Mouse (Mus musculus) mesoderm, embryonic 11.5 days (tissue): Measurements from ENCODE around the gene Slc25a40.

Experiments
- DNase-seq: peaks from one replicate; pipeline ENCODE4 v3.0.0-alpha.2; 2012; ENCODE audit warnings: low read depth, low spot score

Gene Slc25a40

DNA sequence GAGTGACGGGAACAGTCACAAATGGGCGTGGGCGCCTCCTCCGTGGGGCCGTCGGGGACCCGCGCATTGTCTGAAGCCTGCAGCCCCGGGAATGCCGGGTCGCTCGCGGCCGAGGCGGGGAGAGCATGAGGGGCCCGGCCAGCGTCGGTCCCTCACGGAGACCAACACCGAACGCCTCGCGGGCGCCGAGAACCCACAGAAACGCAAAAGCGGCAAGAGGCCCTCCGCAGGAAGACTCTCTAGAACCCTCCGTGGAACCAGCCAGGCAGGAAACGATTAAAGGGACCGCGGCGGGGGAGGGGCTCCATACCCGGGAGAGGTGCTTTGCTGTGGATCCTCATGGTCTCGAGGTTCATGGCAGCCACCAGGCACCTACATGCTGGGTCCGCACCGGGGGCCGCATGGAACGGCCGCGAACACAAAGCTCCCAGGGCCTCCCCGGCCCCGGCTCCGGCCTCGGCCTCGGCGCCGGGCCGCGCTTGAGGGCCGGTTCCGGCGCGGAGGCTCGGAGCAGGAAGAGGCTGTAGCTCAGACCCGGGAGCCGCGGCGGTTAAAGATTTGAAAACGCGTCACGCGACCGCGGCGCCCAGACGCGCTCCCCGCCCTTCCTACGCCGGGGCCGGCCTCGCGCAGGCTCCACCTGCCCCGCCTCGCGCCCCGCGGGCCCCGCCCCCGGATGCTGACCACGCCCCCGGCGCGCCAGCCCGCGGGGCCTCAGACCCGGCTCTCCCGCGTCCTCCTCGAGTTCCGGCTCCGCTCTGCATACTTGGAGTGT is at the start of gene Slc25a40, which contains the start of gene Dbf4:
Gene Slc25a40 (plus strand): TSS at position 694 of the 775 bp plus-strand sequence.
Gene Dbf4 (minus strand): TSS at position 560 of the 775 bp plus-strand sequence.
- peak; percentile 94 for DNase-seq

DNA sequence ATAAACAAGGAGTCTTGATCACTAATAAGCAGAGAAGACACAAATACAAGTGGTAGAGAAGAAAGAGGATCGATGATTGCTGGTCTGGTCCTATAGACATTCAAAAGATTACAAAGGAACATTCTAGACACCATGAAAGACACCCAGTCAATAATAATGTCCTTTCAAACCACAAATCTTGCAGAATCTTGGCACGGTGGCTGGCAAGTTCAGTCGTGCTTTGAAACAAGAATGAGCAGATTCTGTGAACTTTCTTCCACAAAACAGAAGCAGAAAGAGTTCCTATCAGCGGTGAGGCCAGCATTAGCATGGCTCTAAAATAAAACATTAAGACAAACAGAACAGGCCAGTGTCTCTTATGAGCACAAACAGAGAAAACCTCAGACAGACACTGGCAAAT is 49.2 kb upstream of the Slc25a40 start:
- DNase-seq: no peak

DNA sequence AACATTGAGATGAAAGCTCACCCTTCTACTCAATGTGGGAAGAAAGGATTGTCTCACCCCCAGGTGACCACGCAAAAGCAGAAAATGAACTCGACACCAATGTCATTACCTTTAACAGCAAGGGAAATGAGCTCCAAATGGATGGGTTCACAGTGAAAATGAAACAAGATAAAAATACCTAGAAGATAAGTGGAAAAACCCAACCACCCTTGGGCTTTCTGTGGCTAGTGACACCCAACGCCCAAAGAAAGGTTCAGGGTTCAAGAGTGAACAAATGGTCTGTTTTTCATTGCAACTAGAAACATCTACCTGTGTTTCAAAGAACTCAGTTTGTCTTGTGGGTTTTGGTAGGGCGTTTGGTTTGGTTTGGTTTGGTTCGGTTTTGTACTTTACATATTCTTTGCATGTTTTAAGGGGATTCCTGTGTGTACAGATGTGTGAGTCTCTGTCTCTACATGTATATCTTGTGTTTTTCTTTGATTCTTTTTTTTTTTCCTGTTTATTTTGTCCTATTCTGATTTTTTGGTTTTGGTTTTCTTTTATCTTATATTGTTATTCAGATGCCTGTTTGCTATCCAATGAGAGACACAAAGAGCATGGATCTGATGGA is 48.2 kb upstream of the Slc25a40 start:
- DNase-seq: no peak

DNA sequence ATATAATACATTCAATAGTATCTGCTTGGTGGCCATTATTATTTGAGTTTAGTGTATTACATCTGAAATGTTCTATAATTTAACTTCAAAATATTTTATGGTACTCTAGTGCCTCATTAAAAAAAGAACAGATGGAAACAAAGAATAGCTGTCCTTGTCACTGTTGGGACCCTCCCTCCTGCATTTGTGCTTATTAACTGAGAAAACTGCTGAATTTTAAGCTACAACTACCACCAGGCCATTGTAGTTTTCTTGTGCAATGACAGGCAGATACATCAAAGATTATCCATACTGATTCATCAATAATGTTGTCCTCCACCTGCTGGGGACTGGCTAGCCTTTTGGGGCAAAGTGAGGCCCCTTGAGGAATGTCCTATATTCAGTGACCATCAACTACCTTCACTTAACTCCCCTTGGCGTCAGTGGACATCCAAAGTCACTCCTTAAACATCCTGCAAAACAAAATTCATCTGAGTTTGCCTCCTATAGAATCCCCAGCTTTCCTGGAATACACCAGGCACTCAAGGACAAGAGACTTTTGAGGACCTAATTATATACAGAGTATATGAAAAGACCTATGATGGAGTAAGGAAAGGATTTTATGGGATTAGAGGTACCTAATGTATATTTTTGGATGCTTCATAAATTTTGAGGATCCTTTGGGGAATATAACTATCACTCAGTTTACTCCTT is 28.6 kb upstream of the Slc25a40 start:
- no peak for DNase-seq

DNA sequence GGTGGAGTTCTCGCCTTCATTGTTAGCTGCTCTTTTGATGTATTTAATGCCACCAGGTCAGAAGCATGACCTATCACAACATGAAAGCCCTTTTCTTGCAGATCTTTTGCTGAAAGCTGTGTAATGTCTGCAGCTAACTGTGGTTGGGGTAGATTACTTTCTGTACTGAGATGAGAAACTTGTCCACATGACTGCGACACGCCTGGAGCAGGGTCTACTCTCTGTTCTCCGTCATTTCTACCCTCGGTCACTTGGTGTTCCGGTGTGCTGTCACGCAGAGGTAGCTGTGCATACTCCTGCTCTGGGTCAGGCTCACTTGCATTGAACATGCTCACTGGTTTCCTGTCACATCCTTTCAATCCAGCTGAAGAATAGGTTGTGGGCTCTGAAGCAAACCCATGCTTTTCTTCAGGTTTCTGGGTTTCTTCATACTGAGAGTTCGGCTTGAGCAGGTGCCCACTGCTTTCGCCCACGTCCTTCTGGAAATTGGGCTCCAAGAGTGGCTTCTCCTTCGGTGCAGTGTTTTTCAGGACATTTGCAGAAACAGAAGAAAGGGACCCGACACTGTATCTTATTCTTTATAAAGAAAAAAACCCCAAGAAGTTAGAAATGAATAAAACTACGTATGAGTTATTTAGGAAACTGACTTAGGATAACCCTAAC is 24.9 kb upstream of the Slc25a40 start:
- no peak for DNase-seq

DNA sequence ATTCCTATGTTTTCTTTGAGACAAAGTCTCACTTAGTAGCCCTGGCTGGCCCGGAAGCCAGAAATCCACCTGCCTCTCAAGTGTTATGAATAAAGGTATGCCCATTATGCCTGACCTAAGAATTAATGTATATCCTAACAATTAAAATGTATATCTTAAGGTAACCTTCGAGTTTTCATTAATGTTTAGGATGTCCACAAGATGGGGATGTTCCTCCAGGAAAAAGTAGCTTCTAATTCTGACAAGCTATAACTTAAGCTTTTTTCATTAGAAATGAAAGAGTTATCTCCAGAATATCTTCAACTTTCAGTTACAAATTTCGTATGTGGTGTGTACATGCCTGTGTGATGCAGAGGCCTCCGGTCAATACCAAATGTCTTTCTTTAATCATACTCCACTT is 13.9 kb upstream of the Slc25a40 start:
- no peak for DNase-seq

DNA sequence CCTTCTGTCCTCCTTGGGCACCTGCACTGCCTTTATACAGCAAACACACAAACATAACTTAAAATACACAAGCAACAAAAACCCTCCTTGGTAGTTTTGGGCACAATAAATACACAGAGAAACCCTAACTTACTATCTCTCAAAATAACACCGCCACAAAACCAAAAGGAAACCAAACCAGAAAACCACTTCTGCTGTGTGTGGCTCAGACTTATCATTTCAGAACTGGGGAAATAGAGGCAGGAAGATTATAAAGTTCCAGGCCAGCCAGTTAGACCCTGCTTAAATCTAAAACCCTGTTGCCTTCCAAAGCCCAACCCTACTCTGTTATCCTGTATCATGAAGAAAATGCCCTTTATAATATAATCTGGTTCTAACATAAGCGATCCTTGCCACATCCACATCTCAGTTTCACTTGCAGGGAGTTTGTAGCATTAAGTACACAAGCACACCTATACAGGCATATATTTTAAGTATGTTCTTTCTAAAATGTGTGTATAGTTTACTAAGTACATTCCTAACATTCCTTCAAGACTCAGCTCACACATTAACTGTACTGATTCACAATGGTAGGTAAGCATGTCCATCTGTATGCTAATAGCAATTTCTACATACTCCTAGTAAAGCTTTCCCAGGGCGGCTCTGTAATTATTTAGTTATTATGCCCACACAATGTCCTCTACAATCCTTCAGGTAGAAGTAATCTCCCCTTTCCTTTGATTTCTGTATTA is 5.8 kb upstream of the Slc25a40 start:
- DNase-seq: no peak

DNA sequence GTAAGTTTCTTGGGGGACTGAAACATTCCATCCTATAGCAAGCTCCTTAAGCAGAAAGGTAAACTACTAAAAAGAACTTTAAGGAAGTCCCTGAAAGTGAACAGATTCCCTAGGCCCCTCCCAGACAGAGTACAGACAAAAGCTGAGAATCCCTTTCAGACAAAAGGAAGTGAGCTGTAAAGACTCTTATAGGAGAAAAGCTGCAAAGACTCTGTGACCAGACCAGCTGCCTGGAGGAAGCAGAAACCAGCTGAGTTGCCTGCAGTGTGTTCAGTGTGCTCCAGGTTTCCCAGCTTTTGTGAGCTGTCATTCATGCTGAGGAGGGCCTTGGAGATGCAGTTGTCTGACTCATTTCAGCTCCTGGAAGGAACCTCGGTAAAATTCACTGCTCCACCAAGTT is 5.2 kb upstream of the Slc25a40 start:
- DNase-seq: no peak

DNA sequence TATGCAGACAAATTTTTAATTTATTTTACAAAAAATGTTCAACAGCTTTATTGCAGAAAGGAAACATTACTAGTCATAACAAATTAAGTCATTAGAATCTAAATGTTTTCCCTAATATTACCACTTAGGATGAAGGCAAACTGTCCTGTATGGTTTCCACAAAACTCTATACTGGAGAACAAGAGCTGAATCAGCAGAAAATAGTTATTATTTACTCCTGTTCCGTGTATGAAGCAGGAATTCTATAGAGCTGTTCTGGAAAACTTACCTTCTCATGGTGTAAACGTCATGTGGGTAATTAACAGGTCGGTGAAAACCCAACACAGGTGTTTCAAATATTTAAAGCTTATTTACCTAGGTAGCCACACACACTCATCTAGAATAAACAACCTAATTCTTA is 1.2 kb upstream of the Slc25a40 start:
- no peak for DNase-seq

DNA sequence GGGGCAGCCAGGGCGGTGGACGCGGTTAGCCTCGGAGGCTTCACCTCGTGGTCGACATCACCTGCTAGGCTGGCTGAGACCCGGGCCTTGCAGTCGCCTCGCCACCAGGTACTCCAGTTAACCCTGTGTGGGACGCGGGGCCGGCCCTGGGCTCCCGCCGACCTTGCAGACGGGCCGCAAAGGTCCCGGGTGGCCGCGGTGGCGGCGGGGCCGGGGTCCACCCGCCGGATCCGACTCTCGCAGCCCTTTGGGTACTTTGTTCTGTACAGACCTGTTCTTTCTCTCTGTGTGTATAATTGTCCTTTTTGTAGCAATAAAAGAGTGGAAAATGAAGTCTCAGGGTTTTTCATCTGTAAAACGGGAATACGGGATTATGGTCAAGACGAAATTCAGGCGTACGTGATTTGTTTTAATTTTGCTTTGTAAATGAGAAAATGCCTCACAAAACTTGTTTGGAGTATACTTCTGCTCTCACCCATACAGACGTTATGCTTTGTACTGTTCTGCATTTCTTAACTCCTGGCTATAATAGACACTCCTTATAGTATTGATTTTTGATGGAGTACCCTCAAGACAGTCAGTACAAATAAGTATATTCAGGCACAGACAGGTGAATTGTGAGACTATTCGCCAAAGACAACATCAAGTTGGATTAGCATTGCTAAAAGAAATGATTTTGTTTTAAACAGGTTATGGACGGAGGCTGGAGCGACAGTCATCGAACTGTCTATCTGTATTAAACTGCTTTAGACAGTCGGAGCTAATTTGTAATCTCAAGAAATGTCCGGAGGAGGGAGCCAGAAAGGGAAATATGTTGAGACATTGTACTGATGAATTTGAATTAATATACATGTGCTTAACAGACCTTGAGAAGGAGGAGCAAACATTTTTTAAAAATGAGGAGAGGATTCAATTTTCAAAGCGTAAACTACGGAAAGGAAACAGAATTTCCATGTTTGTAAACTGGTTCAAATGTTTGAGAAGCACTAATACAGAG is 580 bp downstream of the Slc25a40 start:
- peak; percentile 7 for DNase-seq

DNA sequence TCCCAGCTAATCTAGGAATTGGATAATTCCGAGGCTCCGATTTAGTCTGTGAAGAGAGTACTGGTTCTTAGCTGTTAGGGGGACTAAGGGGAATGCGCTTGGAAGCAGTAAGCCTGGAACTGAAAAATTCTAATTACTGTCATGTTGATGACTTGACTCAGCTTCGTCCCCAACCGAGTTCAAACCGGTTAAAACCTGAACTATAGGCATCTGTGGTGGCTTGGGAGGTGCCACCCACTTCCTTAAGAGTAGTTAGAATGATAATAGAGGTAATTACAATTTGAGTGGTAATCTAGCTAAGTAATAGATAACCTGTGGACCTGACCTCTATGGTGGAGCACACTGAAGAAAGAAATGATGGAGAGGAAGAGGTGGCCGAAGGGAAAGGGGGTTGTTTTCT is 1.5 kb downstream of the Slc25a40 start:
- DNase-seq: no peak

DNA sequence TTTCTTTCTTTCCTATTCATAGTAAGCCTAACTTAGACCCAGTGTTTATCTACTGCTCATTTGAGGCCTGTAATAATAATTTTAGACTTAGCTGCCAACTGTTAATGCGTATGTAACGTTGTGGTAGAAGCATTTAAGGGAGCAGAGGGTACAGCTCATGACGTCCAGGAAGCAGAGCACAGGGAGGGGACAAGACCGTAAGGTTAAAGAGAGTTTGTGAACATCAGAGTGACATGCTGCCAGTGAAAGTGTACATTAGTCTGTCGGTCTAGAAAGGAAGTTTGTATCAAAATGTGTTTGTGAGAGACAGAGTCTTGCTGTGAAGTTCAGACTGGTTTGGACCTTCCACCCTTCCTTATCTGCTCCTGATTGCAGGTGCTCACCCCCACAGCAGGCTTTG is 3.2 kb downstream of the Slc25a40 start:
- DNase-seq: no peak

DNA sequence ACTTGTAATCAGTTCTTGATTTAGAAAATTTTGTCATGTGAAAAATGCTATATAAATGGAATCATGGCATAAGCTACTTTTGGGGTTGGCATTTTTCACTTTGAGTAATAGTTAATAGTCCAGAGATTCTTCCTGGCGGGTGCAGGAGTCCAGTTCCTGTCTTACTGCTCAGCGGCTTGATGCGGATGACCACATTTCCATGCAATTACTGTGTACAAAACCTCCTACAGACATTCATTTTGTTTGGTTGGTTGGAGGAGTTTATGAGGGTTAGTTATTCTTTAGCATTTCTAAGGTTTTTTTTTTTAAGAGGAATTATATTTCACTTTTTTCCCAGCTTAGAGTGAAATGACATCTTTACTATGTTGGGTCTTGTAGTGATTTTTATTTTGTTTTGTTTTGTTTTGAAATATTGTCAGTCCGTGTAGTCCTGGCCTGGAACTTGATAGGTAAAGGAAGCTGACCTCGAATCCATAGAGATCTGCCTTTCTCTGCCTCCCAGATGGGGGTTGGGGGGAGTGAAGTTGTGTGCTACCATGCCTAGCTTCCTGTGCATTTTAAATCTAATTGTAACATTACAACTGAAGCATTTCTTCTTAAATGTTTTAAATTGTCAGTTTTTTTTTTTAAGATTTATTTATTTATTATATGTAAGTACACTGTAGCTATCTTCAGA is 15.0 kb downstream of the Slc25a40 start:
- no peak for DNase-seq

DNA sequence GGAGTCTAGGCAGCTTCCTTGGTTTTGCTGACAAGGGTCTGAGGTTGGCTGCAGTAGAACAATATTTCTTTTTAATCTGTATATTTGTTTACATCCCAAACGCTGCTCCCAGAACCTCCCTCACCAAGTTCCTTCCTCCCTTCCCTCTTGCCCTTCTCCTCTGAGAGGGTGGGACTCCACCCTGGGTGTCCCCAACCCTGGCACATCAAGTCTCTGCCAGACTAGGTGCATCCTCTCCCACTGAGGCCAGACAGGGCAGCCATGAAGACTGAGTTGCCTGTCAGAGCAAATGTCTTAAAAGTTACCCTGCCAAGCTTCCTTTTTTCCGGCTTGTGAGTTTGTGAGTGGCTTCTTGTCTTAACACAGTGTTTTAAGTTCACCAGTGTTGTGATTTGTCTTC is 16.4 kb downstream of the Slc25a40 start:
- no peak for DNase-seq

DNA sequence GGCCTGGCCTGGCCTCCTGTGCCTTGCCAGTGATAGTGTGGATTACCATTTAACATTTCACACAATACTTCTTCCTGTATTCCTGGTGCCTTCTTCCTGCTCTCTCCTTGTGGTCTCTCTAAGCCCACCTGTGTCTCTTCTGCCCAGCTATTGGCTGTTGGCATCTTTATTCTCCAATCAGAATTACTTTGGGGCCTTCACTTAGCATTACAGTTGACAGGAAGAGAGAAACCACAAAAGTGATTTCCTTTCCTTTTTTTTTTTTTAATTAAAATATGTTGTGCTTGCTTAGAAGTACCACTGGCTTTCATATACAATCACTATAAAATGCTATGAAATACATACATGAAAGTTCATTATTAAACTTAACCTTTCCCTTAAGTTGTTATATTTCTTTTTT is 32.9 kb downstream of the Slc25a40 start:
- DNase-seq: no peak

DNA sequence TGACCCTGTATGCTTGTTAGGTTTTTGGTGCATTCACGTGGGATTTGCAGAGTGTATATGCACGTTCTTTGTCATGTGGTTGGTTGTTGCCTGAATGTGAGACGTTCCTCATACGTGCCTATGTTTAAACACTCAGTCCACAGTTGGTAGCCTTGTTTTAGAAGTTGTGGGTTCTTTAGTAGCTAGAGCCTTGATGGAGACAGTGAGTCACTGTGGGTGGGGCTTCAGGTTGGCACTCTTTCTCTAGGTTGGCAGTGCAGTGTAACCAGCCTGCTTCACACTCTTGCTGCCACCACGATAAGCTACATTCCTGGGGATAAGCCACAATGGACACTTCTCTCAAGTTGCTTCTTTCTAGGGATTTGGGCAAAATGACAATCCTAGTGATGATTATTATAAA is 33.9 kb downstream of the Slc25a40 start:
- DNase-seq: no peak

DNA sequence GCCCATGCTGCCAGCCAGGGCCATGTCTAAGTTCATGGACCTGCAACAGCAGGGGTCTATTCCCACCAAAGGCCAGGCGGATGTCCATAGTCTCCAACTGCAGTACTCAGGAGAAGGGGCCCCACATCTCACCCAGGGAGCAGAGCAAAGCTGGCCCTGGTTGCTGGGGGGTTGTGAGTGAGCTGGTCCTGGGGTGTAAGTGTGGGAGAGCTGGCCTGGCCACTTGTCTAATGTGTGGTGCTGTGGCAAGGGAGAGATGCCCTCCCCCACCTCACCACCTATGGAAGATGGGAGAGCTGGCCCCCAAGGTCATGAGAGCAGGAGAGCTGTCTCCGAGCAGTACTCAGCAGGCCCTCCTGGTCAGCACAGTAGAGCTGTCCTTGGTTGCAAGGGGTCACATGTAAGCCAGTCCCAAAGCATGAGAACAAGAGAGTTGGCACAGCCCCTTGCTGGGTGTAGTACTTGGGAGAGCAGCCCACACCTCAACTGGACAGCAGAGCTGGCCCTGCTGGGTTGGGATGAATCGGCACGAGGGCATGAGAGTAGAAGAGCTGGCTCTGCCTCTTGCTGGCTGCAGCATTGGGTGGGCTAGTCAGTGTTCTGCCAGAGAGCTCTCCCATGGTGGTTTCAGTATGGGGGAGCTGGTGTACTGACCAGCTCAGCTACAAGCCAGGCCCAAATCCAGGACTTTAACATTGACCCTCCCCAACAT is 65.5 kb downstream of the Slc25a40 start:
- no peak for DNase-seq

DNA sequence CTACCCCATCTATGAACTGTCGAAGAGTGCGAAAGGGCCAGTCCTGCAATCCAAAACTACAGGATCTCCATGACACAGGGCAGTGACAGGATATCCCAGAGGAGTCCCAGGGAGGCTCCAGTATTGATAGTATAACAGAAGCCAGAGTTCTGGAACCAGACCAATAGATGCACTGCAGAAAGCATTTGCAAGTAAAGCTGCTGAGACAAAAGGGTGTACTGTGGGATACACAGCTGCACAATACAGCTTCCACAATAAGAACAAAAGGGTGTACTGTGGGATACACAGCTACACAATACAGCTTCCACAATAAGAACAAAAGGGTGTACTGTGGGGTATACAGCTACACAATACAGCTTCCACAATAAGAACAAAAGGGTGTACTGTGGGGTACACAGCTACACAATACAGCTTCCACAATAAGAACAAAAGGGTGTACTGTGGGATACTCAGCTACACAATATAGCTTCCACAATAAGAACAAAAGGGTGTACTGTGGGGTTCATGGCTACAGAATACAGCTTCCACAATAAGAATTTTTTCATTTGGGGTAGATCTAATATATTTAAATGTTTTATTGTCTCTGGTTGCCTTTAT is 66.1 kb downstream of the Slc25a40 start:
- DNase-seq: no peak
